Mouse (Mus musculus) heart, embryonic 10.5 days (tissue): ENCODE data around the gene Kat2b. TPM values are rescaled to one million over a fixed set of nuclear protein-coding genes. Genes with fewer than 3 reads are reported as not detected.
"Not testable (repeated sequence)": the region's sequence is repeated elsewhere in the genome, so short reads cannot be mapped to it uniquely, and the experiment has no call there.

Experiments
- DNase-seq: peaks from one replicate; pipeline ENCODE4 v3.0.0-alpha.2; 2017; ENCODE audit warnings: low spot score
- H3K27ac ChIP-seq: fragments of 300-500 bp; sonication (generic); 2 replicates; pipeline ENCODE4 v1.5.1; 2016; ENCODE audit warnings: mild to moderate bottlenecking
- H3K27me3 ChIP-seq: fragments of 300-500 bp; sonication (generic); 2 replicates; pipeline ENCODE4 v1.6.1; 2016; ENCODE audit warnings: mild to moderate bottlenecking; ENCODE audit not compliant: poor library complexity, insufficient read depth, severe bottlenecking
- H3K36me3 ChIP-seq: fragments of 300-500 bp; sonication (generic); 2 replicates; pipeline ENCODE4 v1.6.1; 2016; ENCODE audit warnings: mild to moderate bottlenecking, moderate library complexity
- H3K4me1 ChIP-seq: fragments of 300-500 bp; sonication (generic); 2 replicates; pipeline ENCODE4 v1.6.1; 2016; ENCODE audit warnings: mild to moderate bottlenecking
- H3K4me3 ChIP-seq: fragments of 300-500 bp; sonication (generic); 2 replicates; pipeline ENCODE4 v1.5.1; 2016; ENCODE audit warnings: mild to moderate bottlenecking, moderate library complexity
- H3K9me3 ChIP-seq: fragments of 300-500 bp; sonication (generic); 2 replicates; pipeline ENCODE4 v1.6.1; 2016; ENCODE audit warnings: mild to moderate bottlenecking, moderate library complexity
- WGBS: fragments of 180-500 bp; shearing (Covaris S2); methylation state at CpG from one replicate; pipeline ENCODE4 v1.1.7; 2016; 5-methylcytosine and 5-hydroxymethylcytosine counted together
- polyA plus RNA-seq: library from polyadenylated mRNA; unstranded; fragments of >200 nt; fragmentation: Nextera tagmentation; extraction: Ambion mirVana; gene quantifications from 2 replicates; pipeline ENCODE4 v1.2.1, GENCODE M21; 2016

The Kat2b gene
- 4.1 and 5.9 TPM in 2 replicates for polyA plus RNA-seq

GRCm38 (mm10) chr17:53566161-53566918 is at the start of gene Kat2b:
TSS of gene Kat2b (plus strand) at chr17:53566861.
- 4% methylated on average over 20 of the region's 20 CpGs for WGBS
- Histone ChIP-seq H3K4me1 (peaks cover 27% of the 10 kb centered on the region), H3K4me3 (peak within 1 kb of the TSS; percentile 80), H3K27ac (peak within 1 kb of the TSS; percentile 99), H3K27me3 (no peaks in the 10 kb centered on the region), H3K36me3 (no peaks in the 10 kb centered on the region), H3K9me3 (no peaks in the 10 kb centered on the region)
- peak; percentile 78 for DNase-seq

- Histone ChIP-seq H3K9me3 (no peaks in the 10 kb centered on the region), H3K4me3 (no peak overlapping the region), H3K36me3 (peaks cover 5% of the 10 kb centered on the region; the same call in 1 of the 2 replicates), H3K27me3 (no peaks in the 10 kb centered on the region), H3K4me1 (no peaks in the 10 kb centered on the region), H3K27ac (no peak overlapping the region)
- no peak for DNase-seq
Observed at GRCm38 (mm10) chr17:53519364-53519763, 47.3 kb upstream of the Kat2b start.

GRCm38 (mm10) chr17:53520509-53520908 is 46.2 kb upstream of the Kat2b start:
- Histone ChIP-seq H3K9me3 (no peaks in the 10 kb centered on the region), H3K36me3 (peaks cover 5% of the 10 kb centered on the region; the same call in 1 of the 2 replicates), H3K4me3 (no peak overlapping the region), H3K27me3 (no peaks in the 10 kb centered on the region), H3K27ac (no peak overlapping the region), H3K4me1 (no peaks in the 10 kb centered on the region)
- no peak for DNase-seq

GRCm38 (mm10) chr17:53528034-53528433 is 38.6 kb upstream of the Kat2b start:
- Histone ChIP-seq H3K4me3 (no peak overlapping the region), H3K27ac (no peak overlapping the region), H3K9me3 (no peaks in the 10 kb centered on the region), H3K36me3 (no peaks in the 10 kb centered on the region), H3K4me1 (peaks cover 5% of the 10 kb centered on the region; the same call in 1 of the 2 replicates), H3K27me3 (no peaks in the 10 kb centered on the region)
- DNase-seq: no peak
- WGBS: 83% methylated on average over 2 of the region's 2 CpGs

- no peaks in the 10 kb centered on the region for H3K9me3 ChIP-seq
- peaks cover 5% of the 10 kb centered on the region; the same call in 1 of the 2 replicates for H3K4me1 ChIP-seq
- H3K36me3 ChIP-seq: no peaks in the 10 kb centered on the region
- H3K4me3 ChIP-seq: no peak overlapping the region
- no peak for DNase-seq
- H3K27ac ChIP-seq: no peak overlapping the region
- WGBS: 49% methylated on average over 2 of the region's 2 CpGs
- no peaks in the 10 kb centered on the region for H3K27me3 ChIP-seq
Observed at GRCm38 (mm10) chr17:53531160-53531559, 35.5 kb upstream of the Kat2b start.

- Histone ChIP-seq H3K36me3 (no peaks in the 10 kb centered on the region), H3K4me3 (no peak overlapping the region), H3K27me3 (no peaks in the 10 kb centered on the region), H3K27ac (no peak overlapping the region), H3K9me3 (no peaks in the 10 kb centered on the region), H3K4me1 (peaks cover 5% of the 10 kb centered on the region; the same call in 1 of the 2 replicates)
- WGBS: 47% methylated on average over 2 of the region's 2 CpGs
- DNase-seq: no peak
Observed at GRCm38 (mm10) chr17:53532425-53532824, 34.2 kb upstream of the Kat2b start.

- H3K27ac ChIP-seq, H3K4me1 ChIP-seq, H3K36me3 ChIP-seq, H3K4me3 ChIP-seq, H3K27me3 ChIP-seq, H3K9me3 ChIP-seq, DNase-seq: not testable (repeated sequence)
- WGBS: 85% methylated on average over 2 of the region's 2 CpGs
Observed at GRCm38 (mm10) chr17:53539351-53539750, 27.3 kb upstream of the Kat2b start, which contains the start of gene Pp2d1. TSS of gene Pp2d1 (minus strand) at chr17:53539451.

GRCm38 (mm10) chr17:53542536-53542935 is 24.1 kb upstream of the Kat2b start:
- Histone ChIP-seq H3K27me3 (no peaks in the 10 kb centered on the region), H3K4me3 (no peak overlapping the region), H3K9me3 (no peaks in the 10 kb centered on the region), H3K36me3 (no peaks in the 10 kb centered on the region), H3K4me1 (no peaks in the 10 kb centered on the region), H3K27ac (no peak overlapping the region)
- DNase-seq: no peak
- WGBS: 94% methylated on average over 4 of the region's 4 CpGs

GRCm38 (mm10) chr17:53543591-53544324 is 22.9 kb upstream of the Kat2b start:
- no peak overlapping the region for H3K27ac ChIP-seq
- 71% methylated on average over 9 of the region's 9 CpGs for WGBS

GRCm38 (mm10) chr17:53551306-53552299 is 15.1 kb upstream of the Kat2b start:
- no peaks in the 10 kb centered on the region for H3K27me3 ChIP-seq
- H3K4me1 ChIP-seq: no peaks in the 10 kb centered on the region
- H3K9me3 ChIP-seq: no peaks in the 10 kb centered on the region
- WGBS: 75% methylated on average over 8 of the region's 8 CpGs
- H3K4me3 ChIP-seq: no peak overlapping the region
- H3K36me3 ChIP-seq: no peaks in the 10 kb centered on the region
- H3K27ac ChIP-seq: no peak overlapping the region
- DNase-seq: peak; percentile 39

More at GRCm38 (mm10) chr17:53543591-53544324, 22.9 kb upstream of the Kat2b start:
- H3K27me3 ChIP-seq: no peaks in the 10 kb centered on the region
- no peaks in the 10 kb centered on the region for H3K36me3 ChIP-seq
- no peak for DNase-seq
- no peaks in the 10 kb centered on the region for H3K9me3 ChIP-seq
- no peak overlapping the region for H3K4me3 ChIP-seq
- no peaks in the 10 kb centered on the region for H3K4me1 ChIP-seq

GRCm38 (mm10) chr17:53554088-53554487 is 12.6 kb upstream of the Kat2b start:
- Histone ChIP-seq H3K27ac (no peak overlapping the region), H3K36me3 (no peaks in the 10 kb centered on the region), H3K9me3 (no peaks in the 10 kb centered on the region), H3K27me3 (no peaks in the 10 kb centered on the region), H3K4me3 (no peak overlapping the region), H3K4me1 (0 out of 2 replicates have a peak, but pooled peaks cover 3% of the 10 kb centered on the region)
- DNase-seq: peak; percentile 66
- WGBS: 66% methylated on average over 4 of the region's 4 CpGs

- Histone ChIP-seq H3K9me3 (no peaks in the 10 kb centered on the region), H3K4me3 (no peak overlapping the region)
- WGBS: 56% methylated on average over 3 of the region's 3 CpGs
Observed at GRCm38 (mm10) chr17:53554813-53555212, 11.8 kb upstream of the Kat2b start.

More at GRCm38 (mm10) chr17:53554813-53555212, 11.8 kb upstream of the Kat2b start:
- Histone ChIP-seq H3K27ac (no peak overlapping the region), H3K4me1 (0 out of 2 replicates have a peak, but pooled peaks cover 3% of the 10 kb centered on the region), H3K36me3 (no peaks in the 10 kb centered on the region), H3K27me3 (no peaks in the 10 kb centered on the region)
- peak; percentile 27 for DNase-seq
